ENCODE assay signal across 18 mouse cellular contexts in the genomic region with DNA sequence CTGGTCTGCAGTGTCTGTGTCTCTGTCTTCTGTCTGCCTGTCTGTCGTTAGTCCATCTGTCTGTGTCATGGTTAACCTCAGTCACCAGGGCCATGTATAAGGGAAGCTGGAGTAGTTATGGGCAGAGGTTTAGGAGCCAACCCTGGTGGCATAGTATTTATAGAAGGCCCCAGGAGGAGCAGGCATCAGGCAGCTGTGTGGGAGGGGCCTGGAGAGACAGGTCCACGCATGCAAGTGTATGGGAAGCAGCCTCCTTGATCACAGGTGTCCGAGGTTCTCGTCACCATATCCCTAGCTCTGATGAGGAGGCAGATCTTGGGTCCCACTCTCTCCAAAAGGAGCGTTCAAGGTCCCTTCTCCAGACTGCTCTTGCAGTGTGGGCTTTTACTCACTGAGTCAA. TPM values are rescaled to one million over a fixed set of nuclear protein-coding genes. Genes with fewer than 3 reads are reported as not detected.
DNase-seq lines count a peak whose midpoint lies in the region; ATAC-seq and TF ChIP-seq lines count a peak whose summit lies in the region.
"Had no signal": no experiment of that assay in that cellular context is flagged by ENCODE, and none has a peak within 500 bp of the region (broad histone marks: within the 10 kb centered on the region; RNA-seq: fewer than 3 reads in every experiment).

No protein-coding gene starts in this region.

- DNase-seq in heart, postnatal 14 days = no peak
- no peak for DNase-seq in kidney, postnatal 36 days
- no peak for DNase-seq in spleen, postnatal 36 days (ENCODE audit: low spot score in 2 of 2)
- DNase-seq: adrenal gland, postnatal 36 days; cerebellum, adult 18-20 months; cerebellum, postnatal 25 days; kidney, adult 11 months; right cerebral cortex, adult 18-20 months; spleen, adult 18-20 months had no signal

- peaks cover 11% of the 10 kb centered on the region for H3K36me3 ChIP-seq in heart, embryonic 11.5 days (ENCODE audit: control insufficient read depth, insufficient read depth, low read length)
- peaks cover 37% of the 10 kb centered on the region for H3K36me3 ChIP-seq in kidney, embryonic 16.5 days (ENCODE audit: insufficient read depth, low read length)
- H3K36me3 ChIP-seq in heart, embryonic 16.5 days (ENCODE audit: control insufficient read depth, insufficient read depth) = peaks cover 19% of the 10 kb centered on the region
- H3K36me3 ChIP-seq in myocyte (ENCODE audit: control insufficient read depth, insufficient read depth) = peaks cover 27% of the 10 kb centered on the region
- H3K36me3 ChIP-seq: liver, embryonic 15.5 days; midbrain, embryonic 12.5 days had no signal

- H3K4me2 ChIP-seq in heart, embryonic 11.5 days = no peak overlapping the region
- H3K4me2 ChIP-seq in kidney, embryonic 16.5 days (replicated peaks; ENCODE audit: low read depth, low read length) = no peak overlapping the region
- H3K4me2 ChIP-seq in heart, embryonic 16.5 days (ENCODE audit: low read depth, low read length) = peak overlapping the region; percentile 1; the same call in 1 of the 2 replicates
- H3K4me2 ChIP-seq in myocyte (ENCODE audit: low read depth) = peak overlapping the region; percentile 4
- H3K4me2 ChIP-seq: liver, embryonic 15.5 days; midbrain, embryonic 12.5 days; neural tube, embryonic 12.5 days had no signal

- H3K27ac ChIP-seq in heart, embryonic 11.5 days (ENCODE audit: low read depth, low read length) = peak overlapping the region; percentile 96
- H3K27ac ChIP-seq in kidney, embryonic 16.5 days (ENCODE audit: low read length) = peak overlapping the region; percentile 88; the same call in 1 of the 2 replicates
- peak overlapping the region; percentile 95 for H3K27ac ChIP-seq in heart, embryonic 16.5 days (ENCODE audit: low read length)
- H3K27ac ChIP-seq: left cerebral cortex, adult 2 months; liver, embryonic 15.5 days; macrophage; midbrain, embryonic 12.5 days; neural tube, embryonic 12.5 days had no signal

- H3K27me3 ChIP-seq in heart, embryonic 11.5 days (ENCODE audit: control insufficient read depth, insufficient read depth, low read length) = no peaks in the 10 kb centered on the region
- no peaks in the 10 kb centered on the region for H3K27me3 ChIP-seq in kidney, embryonic 16.5 days (ENCODE audit: insufficient read depth, low read length)
- no peaks in the 10 kb centered on the region for H3K27me3 ChIP-seq in heart, embryonic 16.5 days (ENCODE audit: control insufficient read depth, insufficient read depth, low read length)
- no peaks in the 10 kb centered on the region for H3K27me3 ChIP-seq in myocyte (ENCODE audit: control insufficient read depth, insufficient read depth, insufficient read length)
- H3K27me3 ChIP-seq: liver, embryonic 15.5 days; neural tube, embryonic 12.5 days had no signal

- no peak overlapping the region for H3ac ChIP-seq in myocyte (ENCODE audit: control insufficient read depth, insufficient read length)

- H3K4me3 ChIP-seq in heart, embryonic 11.5 days (ENCODE audit: low read depth, low read length) = no peak overlapping the region
- no peak overlapping the region for H3K4me3 ChIP-seq in kidney, embryonic 16.5 days (ENCODE audit: low read length)
- H3K4me3 ChIP-seq in heart, embryonic 16.5 days (ENCODE audit: low read length) = no peak overlapping the region
- no peak overlapping the region for H3K4me3 ChIP-seq in myocyte
- H3K4me3 ChIP-seq: left cerebral cortex, adult 2 months; liver, embryonic 15.5 days; midbrain, embryonic 12.5 days; neural tube, embryonic 12.5 days had no signal

- peaks cover 67% of the 10 kb centered on the region for H3K4me1 ChIP-seq in heart, embryonic 11.5 days (ENCODE audit: control insufficient read depth, insufficient read depth, low read length)
- peaks cover 35% of the 10 kb centered on the region for H3K4me1 ChIP-seq in kidney, embryonic 16.5 days (ENCODE audit: insufficient read depth, low read length)
- H3K4me1 ChIP-seq in heart, embryonic 16.5 days (ENCODE audit: control insufficient read depth, insufficient read depth, low read length) = peaks cover 68% of the 10 kb centered on the region
- H3K4me1 ChIP-seq: liver, embryonic 15.5 days had no signal

- H3K9me3 ChIP-seq in heart, embryonic 11.5 days (replicated peaks; ENCODE audit: control insufficient read depth, low read length) = no peaks in the 10 kb centered on the region
- no peaks in the 10 kb centered on the region for H3K9me3 ChIP-seq in kidney, embryonic 16.5 days (ENCODE audit: low read length)
- no peaks in the 10 kb centered on the region for H3K9me3 ChIP-seq in heart, embryonic 16.5 days (replicated peaks; ENCODE audit: control insufficient read depth, low read length)
- H3K9me3 ChIP-seq: liver, embryonic 15.5 days; midbrain, embryonic 12.5 days; neural tube, embryonic 12.5 days had no signal

- intact Hi-C loops in heart, postnatal 14 days (cut with DNase I) = no loop called here

- no peak; the same call in 1 of the 2 replicates for ATAC-seq in heart, embryonic 11.5 days (replicated peaks; ENCODE audit: insufficient number of reproducible peaks, low FRiP score, low TSS enrichment)
- no peak for ATAC-seq in kidney, embryonic 16.5 days (ENCODE audit: low FRiP score, low TSS enrichment)
- ATAC-seq in heart, embryonic 16.5 days (replicated peaks; ENCODE audit: extremely low read depth, insufficient read depth, low FRiP score) = no peak

- H3K79me2 ChIP-seq in myocyte (ENCODE audit: control insufficient read depth, insufficient read depth) = no peaks in the 10 kb centered on the region

- H3K9ac ChIP-seq in heart, embryonic 11.5 days (ENCODE audit: low read depth, low read length) = 0 out of 2 replicates have a peak overlapping the region, but pooled peaks have one; percentile 56
- H3K9ac ChIP-seq in kidney, embryonic 16.5 days (replicated peaks; ENCODE audit: low read length) = no peak overlapping the region; the same call in 1 of the 2 replicates
- H3K9ac ChIP-seq in heart, embryonic 16.5 days (ENCODE audit: low read length) = peak overlapping the region; percentile 56
- H3K9ac ChIP-seq: liver, embryonic 15.5 days; midbrain, embryonic 12.5 days; neural tube, embryonic 12.5 days had no signal

- 62% methylated on average over 5 of the region's 5 CpGs for WGBS in heart, embryonic 11.5 days (ENCODE audit: insufficient replicate concordance)
- WGBS in kidney, embryonic 16.5 days = 74% methylated on average over 5 of the region's 5 CpGs
- 65% methylated on average over 5 of the region's 5 CpGs for WGBS in heart, embryonic 16.5 days

- TF ChIP-seq POLR2A in myocyte (IDR thresholded peaks at IDR 0.05; ENCODE audit: insufficient read length, low read depth) = no peak

TF ChIP-seq in myocyte, 11 proteins besides CTCF, POLR2A, EP300 and RAD21:
- TF ChIP-seq CEBPB (IDR thresholded peaks at IDR 0.05; ENCODE audit: insufficient read depth, poor library complexity, severe bottlenecking) = no peak
- peak in 2 of 3 experiments; percentile 1 to 15 for TF ChIP-seq MYOD1 (IDR thresholded peaks at IDR 0.05; ENCODE audit: control insufficient read depth in 1 of 3, insufficient read length in 2 of 3, low read depth in 2 of 3)
- TF ChIP-seq MYOG (IDR thresholded peaks at IDR 0.05; ENCODE audit: control insufficient read depth in 1 of 3, insufficient read depth in 1 of 3, insufficient read length in 2 of 3, low read depth in 2 of 3) = peak in 1 of 3 experiments; percentile 55

RNA-seq across cellular contexts. Expression of gene Wdsub1, which starts 51.5 kb away (rescaled TPM):
- 44.5 and 53.8 TPM in 2 replicates for polyA plus RNA-seq in heart, embryonic 11.5 days (2014; fragmentation: Nextera tagmentation; extraction: Ambion mirVana)
- 10 to 100 TPM; 23.0 to 25.3 TPM for total RNA-seq in heart, postnatal 14 days (2021)
- polyA plus RNA-seq in kidney, embryonic 16.5 days (2015; fragmentation: Nextera tagmentation; extraction: Ambion mirVana) = 41.9 and 47.4 TPM in 2 replicates
- 44.6 and 47.5 TPM in 2 replicates for polyA plus RNA-seq in heart, embryonic 16.5 days (2015; fragmentation: Nextera tagmentation; extraction: Ambion mirVana)
- polyA plus RNA-seq in myocyte (2012; fragmentation: generic; extraction: Trizol) = 31.1 TPM

Comparison
In these comparisons a context has a peak if more than half of its experiments do, and no peak if none do; other contexts are left out.
1. H3K4me2 ChIP-seq: peak in heart, embryonic 16.5 days (single experiment) and myocyte (single experiment); none in heart, embryonic 11.5 days (single experiment) and kidney, embryonic 16.5 days (single experiment).
2. Peak in every context shown above with its lines, with median percentiles within 50 percentile points of each other: H3K27ac ChIP-seq.